21 mouse cellular contexts compared by ENCODE assay signal in genomic region chr5:84346728-84347499, GRCm38 (mm10).
"Had no signal": no experiment of that assay in that cellular context is flagged by ENCODE, and none has a peak within 500 bp of the region (broad histone marks: within the 10 kb centered on the region; RNA-seq: fewer than 3 reads in every experiment).

No protein-coding gene starts in this region.

- H3K36me3 ChIP-seq: limb, embryonic 12.5 days; limb, embryonic 15.5 days had no signal

- ATAC-seq: intestine, embryonic 16.5 days; liver, postnatal 0 days; lung, postnatal 0 days had no signal

- H3K4me3 ChIP-seq: layer of hippocampus, adult 2 months; limb, embryonic 12.5 days; limb, embryonic 15.5 days had no signal

- H3K27ac ChIP-seq: layer of hippocampus, adult 2 months; limb, embryonic 12.5 days; limb, embryonic 15.5 days; liver, embryonic 14.5 days; macrophage; stomach, postnatal 0 days had no signal

- DNase-seq: kidney, adult 18-20 months; kidney, adult 9 months; kidney, postnatal 14 days; layer of hippocampus, adult 9-11 months; left cerebral cortex, postnatal 4 days; liver, postnatal 0 days; lung, embryonic 14.5 days; right cerebral cortex, postnatal 14 days; right cerebral cortex, postnatal 4 days; thymus, adult 2 months; thymus, postnatal 14 days; thymus, postnatal 4 days had no signal

- H3K27me3 ChIP-seq: limb, embryonic 12.5 days; limb, embryonic 15.5 days had no signal

- H3K4me1 ChIP-seq: limb, embryonic 12.5 days; limb, embryonic 15.5 days had no signal

- H3K4me2 ChIP-seq: limb, embryonic 12.5 days; limb, embryonic 15.5 days; liver, embryonic 11.5 days; lung, embryonic 14.5 days had no signal

- H3K9me3 ChIP-seq: limb, embryonic 12.5 days; limb, embryonic 15.5 days had no signal

- H3K9ac ChIP-seq: limb, embryonic 12.5 days; limb, embryonic 15.5 days; liver, embryonic 14.5 days; liver, postnatal 0 days; lung, embryonic 14.5 days had no signal
